8 mouse cellular contexts compared by ENCODE assay signal in the genomic region with DNA sequence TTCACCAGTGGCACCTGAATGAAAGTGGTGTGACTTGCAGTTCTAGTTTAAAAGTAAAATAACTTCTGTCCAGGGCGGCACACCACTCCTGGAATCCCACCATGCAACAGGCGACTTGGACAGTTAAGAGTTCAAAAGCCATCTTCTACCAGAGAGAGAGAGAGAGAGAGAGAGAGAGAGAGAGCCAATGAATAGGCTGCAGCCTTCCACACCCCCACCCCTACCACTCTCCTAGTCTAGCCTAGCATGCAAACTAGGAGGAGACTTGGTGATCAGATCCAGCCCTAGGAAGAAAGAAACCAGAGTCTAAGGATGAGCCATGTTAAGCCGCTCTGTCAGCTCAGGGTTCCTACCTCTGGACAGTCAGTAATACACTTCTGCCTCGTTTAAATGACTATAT. TPM values are rescaled to one million over a fixed set of nuclear protein-coding genes. Genes with fewer than 3 reads are reported as not detected.
DNase-seq lines count a peak whose midpoint lies in the region; ATAC-seq lines count a peak whose summit lies in the region.

No protein-coding gene starts in this region.

- peak; percentile 26 for DNase-seq in cerebellum, adult 11-12 months
- no peak for DNase-seq in cerebellum, postnatal 10 days
- DNase-seq in thymus, postnatal 0 days (ENCODE audit: low spot score): peak; percentile 32
- no peak for DNase-seq in thymus, postnatal 10 days (ENCODE audit: low spot score in 2 of 2)
- DNase-seq in liver: peak; percentile 64
- no peak for DNase-seq in right cerebral cortex, postnatal 10 days (ENCODE audit: low spot score in 2 of 2)
- DNase-seq in B cell, adult 2 months: no peak

- ATAC-seq in monocyte, adult 5-6 weeks (replicated peaks; ENCODE audit: insufficient number of reproducible peaks, low FRiP score, low TSS enrichment, poor library complexity, severe bottlenecking): no peak

RNA-seq across cellular contexts. Expression of gene Nemf, which starts 5.4 kb away (rescaled TPM):
- 84.3 and 93.2 TPM in 2 replicates for polyA plus RNA-seq in thymus, postnatal 0 days (2015; fragmentation: Nextera tagmentation; extraction: Ambion mirVana)
- 89.6 to 137 TPM (median 117 TPM) in 3 replicates for total RNA-seq in monocyte, adult 5-6 weeks (2017)

RNA-seq across cellular contexts. Expression of gene Arf6, which starts 9.6 kb away (rescaled TPM):
- 93.8 and 123 TPM in 2 replicates for polyA plus RNA-seq in thymus, postnatal 0 days (2015; fragmentation: Nextera tagmentation; extraction: Ambion mirVana)
- 213 to 230 TPM (median 223 TPM) in 3 replicates for total RNA-seq in monocyte, adult 5-6 weeks (2017)

RNA-seq across cellular contexts. Expression of gene Gm9887, which starts 9.9 kb away (rescaled TPM):
- polyA plus RNA-seq in thymus, postnatal 0 days (2015; fragmentation: Nextera tagmentation; extraction: Ambion mirVana): 2.4 and 2.9 TPM in 2 replicates
- not detected in 3 replicates for total RNA-seq in monocyte, adult 5-6 weeks (2017)

Comparison
In these comparisons a context has a peak if more than half of its experiments do, and no peak if none do; other contexts are left out.
1. DNase-seq: peak in cerebellum, adult 11-12 months (single experiment), thymus, postnatal 0 days (single experiment) and liver (single experiment); none in cerebellum, postnatal 10 days (0 of 2), thymus, postnatal 10 days (0 of 2), right cerebral cortex, postnatal 10 days (0 of 2) and B cell, adult 2 months (0 of 2).